Mouse (Mus musculus) heart, postnatal 0 days (tissue): Measurements from ENCODE around the gene Gpr62. TPM values are rescaled to one million over a fixed set of nuclear protein-coding genes. Genes with fewer than 3 reads are reported as not detected.

Experiments
- ATAC-seq: fragments of 200-750 bp; cut with Nextera tagmentation; 2 replicates; pipeline ENCODE4 v1.8.0; 2017; ENCODE audit warnings: low read depth, moderate number of reproducible peaks, moderate library complexity; ENCODE audit not compliant: insufficient read depth
- DNase-seq: peaks from one replicate; pipeline ENCODE4 v3.0.0-alpha.2; 2016; ENCODE audit warnings: low spot score
- H3K27ac ChIP-seq: fragments of 300-500 bp; sonication (generic); 2 replicates; pipeline ENCODE4 v1.5.1; 2014; ENCODE audit warnings: low read depth, mild to moderate bottlenecking
- H3K27me3 ChIP-seq: fragments of 300-500 bp; sonication (generic); 2 replicates; pipeline ENCODE4 v1.6.1; 2014; ENCODE audit warnings: low read length, mixed read lengths; ENCODE audit not compliant: control insufficient read depth, insufficient read depth
- H3K36me3 ChIP-seq: fragments of 300-500 bp; sonication (generic); replicated peaks from 2 replicates; pipeline ENCODE4 v1.6.1; 2014; ENCODE audit warnings: low read length, mixed read lengths; ENCODE audit not compliant: control insufficient read depth, insufficient read depth
- H3K4me1 ChIP-seq: fragments of 300-500 bp; sonication (generic); 2 replicates; pipeline ENCODE4 v1.6.1; 2014; ENCODE audit warnings: antibody characterized with exemption; ENCODE audit not compliant: control insufficient read depth, insufficient read depth
- H3K4me2 ChIP-seq: fragments of 300-500 bp; sonication (generic); 2 replicates; pipeline ENCODE4 v1.6.1; 2014; ENCODE audit warnings: low read depth, mild to moderate bottlenecking, low read length, moderate library complexity
- H3K4me3 ChIP-seq: fragments of 300-500 bp; sonication (generic); 2 replicates; pipeline ENCODE4 v1.5.1; 2014; ENCODE audit warnings: low read depth, low read length
- H3K9ac ChIP-seq: fragments of 300-500 bp; sonication (generic); replicated peaks from 2 replicates; pipeline ENCODE4 v1.6.1; 2014; ENCODE audit warnings: low read depth, low read length, mixed read lengths
- H3K9me3 ChIP-seq: fragments of 300-500 bp; sonication (generic); replicated peaks from 2 replicates; pipeline ENCODE4 v1.6.1; 2016; ENCODE audit warnings: low read length; ENCODE audit not compliant: control insufficient read depth
- CTCF ChIP-seq: IDR thresholded peaks from 2 replicates; pipeline ENCODE4 v1.5.1; 2016; ENCODE audit warnings: antibody characterized with exemption, control low read depth, low read depth
- EP300 ChIP-seq: IDR thresholded peaks from 2 replicates; pipeline ENCODE4 v1.6.1; 2016; ENCODE audit warnings: antibody characterized with exemption, low read depth
- WGBS: fragments of 180-500 bp; shearing (Covaris S2); extraction: QIAGEN DNeasy Blood & Tissue Kit; methylation state at CpG from one replicate; pipeline ENCODE4 v1.1.7; 2014; 5-methylcytosine and 5-hydroxymethylcytosine counted together
- polyA plus RNA-seq: library from polyadenylated mRNA; unstranded; fragments of >200 nt; fragmentation: Nextera tagmentation; extraction: Ambion mirVana; gene quantifications from 2 replicates; pipeline ENCODE4 v1.2.1, GENCODE M21; 2015
- total RNA-seq: library from RNA; depleted of rRNA; stranded (reverse); fragments of >200 nt; gene quantifications from 2 replicates; pipeline ENCODE4 v1.2.3, GENCODE M21; 2014; ENCODE audit warnings: low replicate concordance

Gpr62 gene
- total and polyA plus RNA-seq, 2 experiments from 2014 or later, result 0.11 TPM; not detected in 1

GRCm38 (mm10) chr9:106454888-106455681 is 10.7 kb downstream of the Gpr62 start:
- ATAC-seq (no peak), DNase-seq (no peak)
- Histone ChIP-seq H3K4me1 (peaks cover 59% of the 10 kb centered on the region), H3K27me3 (no peaks in the 10 kb centered on the region), H3K4me3 (peak overlapping the region; percentile 72), H3K9me3 (no peaks in the 10 kb centered on the region), H3K4me2 (peak overlapping the region; percentile 65), H3K27ac (peak overlapping the region; percentile 78), H3K36me3 (no peaks in the 10 kb centered on the region), H3K9ac (peak overlapping the region; percentile 84; the same call in 1 of the 2 replicates)
- 11% methylated on average over 17 of the region's 17 CpGs for WGBS
- no peak for TF ChIP-seq EP300
- no peak for TF ChIP-seq CTCF

DNA sequence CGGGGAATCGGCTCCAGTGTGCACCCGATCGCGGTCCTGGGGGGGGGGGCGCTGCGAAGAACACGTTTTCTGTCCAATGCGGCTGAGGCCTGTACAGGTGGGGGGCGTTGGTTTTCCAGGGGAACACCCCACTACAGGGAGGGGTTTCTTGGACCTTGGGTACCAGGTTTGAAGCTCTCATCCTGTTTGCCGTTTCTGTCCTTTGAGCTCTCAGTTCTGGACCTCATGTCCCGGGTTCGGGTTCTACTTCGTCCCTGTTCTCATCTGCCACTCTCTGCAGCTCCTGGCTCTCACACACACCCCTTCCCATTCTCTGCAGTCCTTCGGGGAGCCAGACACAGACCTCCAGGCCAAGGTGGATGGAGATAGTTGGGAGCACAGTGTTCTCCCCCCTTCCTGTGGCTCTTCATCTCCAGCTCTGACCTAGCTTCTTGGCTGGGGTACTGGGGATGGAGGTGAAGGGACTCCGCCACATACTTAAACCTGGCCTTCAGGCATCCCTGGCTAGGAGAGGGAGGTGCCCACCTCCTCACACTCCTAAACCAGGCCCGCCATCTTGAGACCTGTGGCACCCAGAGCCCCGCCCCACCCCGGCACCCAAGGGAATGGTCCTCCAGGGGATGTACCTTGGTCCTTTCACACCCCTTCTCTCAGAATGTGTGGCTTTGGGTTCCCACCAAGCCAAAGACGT is 11.5 kb downstream of the Gpr62 start:
- Histone ChIP-seq H3K9me3 (no peaks in the 10 kb centered on the region), H3K36me3 (no peaks in the 10 kb centered on the region), H3K4me2 (peak overlapping the region; percentile 65), H3K4me3 (peak overlapping the region; percentile 72), H3K9ac (peak overlapping the region; percentile 84), H3K4me1 (peaks cover 61% of the 10 kb centered on the region), H3K27me3 (no peaks in the 10 kb centered on the region), H3K27ac (peak overlapping the region; percentile 78)
- DNase-seq, result no peak
- TF ChIP-seq CTCF (no peak), EP300 (no peak)
- no peak for ATAC-seq
- 11% methylated on average over 12 of the region's 20 CpGs for WGBS

GRCm38 (mm10) chr9:106453271-106454070 is 12.3 kb downstream of the Gpr62 start, which contains the start of gene Pcbp4:
Gene Pcbp4 (plus strand): TSS chr9:106453291.
- no peak for TF ChIP-seq EP300
- TF ChIP-seq CTCF, result no peak
- H3K27ac ChIP-seq, result peak within 1 kb of the TSS; percentile 78
- no peaks in the 10 kb centered on the region for H3K36me3 ChIP-seq
- peaks cover 66% of the 10 kb centered on the region for H3K4me1 ChIP-seq
- peak within 1 kb of the TSS; percentile 84 for H3K9ac ChIP-seq
- H3K9me3 ChIP-seq, result no peaks in the 10 kb centered on the region
- H3K27me3 ChIP-seq, result no peaks in the 10 kb centered on the region
- DNase-seq, result peak; percentile 63
- H3K4me3 ChIP-seq, result peak within 1 kb of the TSS; percentile 72
- H3K4me2 ChIP-seq, result peak within 1 kb of the TSS; percentile 65
- peak; percentile 71 for ATAC-seq
- WGBS, result under 1% methylated on average over 45 of the region's 74 CpGs

GRCm38 (mm10) chr9:106452821-106453220 is 12.9 kb downstream of the Gpr62 start:
- H3K4me2 ChIP-seq, result peak overlapping the region; percentile 65
- H3K4me3 ChIP-seq, result peak overlapping the region; percentile 72
- H3K27ac ChIP-seq, result peak overlapping the region; percentile 78; the same call in 1 of the 2 replicates
- WGBS, result 5% methylated on average over 7 of the region's 7 CpGs
- no peak for ATAC-seq
- peaks cover 70% of the 10 kb centered on the region for H3K4me1 ChIP-seq
- TF ChIP-seq CTCF (no peak), EP300 (no peak)
- no peak overlapping the region for H3K9ac ChIP-seq
- DNase-seq, result no peak
- no peaks in the 10 kb centered on the region for H3K36me3 ChIP-seq
- H3K27me3 ChIP-seq, result no peaks in the 10 kb centered on the region
- no peaks in the 10 kb centered on the region for H3K9me3 ChIP-seq

DNA sequence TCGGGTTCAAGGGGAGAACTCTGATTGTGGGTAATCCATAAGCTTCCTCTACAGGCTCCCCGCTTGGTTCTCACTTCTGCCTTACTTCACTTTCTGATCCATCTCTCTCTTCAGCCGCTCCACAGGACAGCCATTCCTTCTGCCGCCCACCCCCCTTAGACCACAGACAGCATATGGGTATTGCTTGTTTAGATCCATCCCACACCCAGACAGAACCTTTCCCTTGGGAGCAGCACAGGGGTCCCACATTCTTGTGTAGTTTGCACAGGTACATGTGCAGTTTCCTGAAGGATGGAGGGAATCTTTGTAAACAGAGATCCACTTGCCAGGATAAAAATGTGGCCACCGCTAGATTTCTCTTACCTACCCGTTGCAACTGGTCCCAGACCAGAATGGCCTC is 13.4 kb downstream of the Gpr62 start:
- Histone ChIP-seq H3K27me3 (no peaks in the 10 kb centered on the region), H3K9ac (no peak overlapping the region), H3K36me3 (no peaks in the 10 kb centered on the region), H3K27ac (no peak overlapping the region), H3K4me1 (peaks cover 69% of the 10 kb centered on the region), H3K9me3 (no peaks in the 10 kb centered on the region), H3K4me2 (no peak overlapping the region), H3K4me3 (no peak overlapping the region)
- ATAC-seq (no peak), DNase-seq (no peak)
- WGBS, result 63% methylated on average over 6 of the region's 6 CpGs
- no peak for TF ChIP-seq EP300
- TF ChIP-seq CTCF, result no peak
